Comparison of ENCODE assay signal across 27 mouse cellular contexts in the genomic region with DNA sequence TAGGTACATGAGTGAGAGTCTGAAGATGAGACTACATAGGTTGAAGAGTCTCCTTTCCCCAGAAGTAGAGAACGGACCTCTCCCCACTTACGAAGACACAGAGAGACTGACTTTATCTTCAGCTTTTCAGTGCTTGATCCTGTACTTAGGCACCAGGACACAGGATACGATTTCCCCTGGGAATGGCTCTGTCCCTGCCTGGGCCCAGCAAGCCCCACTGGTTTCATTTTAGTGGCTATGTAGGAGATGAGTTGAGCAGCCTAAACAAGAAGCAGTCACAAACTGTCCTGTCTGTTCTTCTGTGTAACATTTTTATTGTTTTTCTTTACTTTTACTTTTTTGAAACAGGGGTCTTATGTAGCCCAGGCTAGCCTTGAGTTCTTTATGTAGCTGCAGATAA. TPM values are rescaled to one million over a fixed set of nuclear protein-coding genes. Genes with fewer than 3 reads are reported as not detected.
DNase-seq lines count a peak whose midpoint lies in the region; ATAC-seq and TF ChIP-seq lines count a peak whose summit lies in the region.
"Had no signal": no experiment of that assay in that cellular context is flagged by ENCODE, and none has a peak within 500 bp of the region (broad histone marks: within the 10 kb centered on the region; RNA-seq: fewer than 3 reads in every experiment).

No protein-coding gene starts in this region.

- DNase-seq in gastrocnemius, adult 2 months: no peak
- DNase-seq in gastrocnemius, postnatal 10 days: no peak
- DNase-seq in heart, adult 8-10 months (ENCODE audit: low spot score): no peak
- no peak for DNase-seq in heart, adult 9 months (ENCODE audit: low spot score in 2 of 2)
- no peak for DNase-seq in lung, postnatal 0 days (ENCODE audit: low spot score)
- no peak for DNase-seq in lung, postnatal 36 days
- DNase-seq: adrenal gland, adult 8-10 months; adrenal gland, postnatal 25 days; cerebellum, adult 11-12 months; cerebellum, adult 8-10 months; cerebellum, postnatal 10 days; cerebellum, postnatal 36 days; embryo, embryonic 11 days; gastrocnemius, postnatal 14 days; kidney, adult 2 months had no signal

- peak overlapping the region; percentile 96 for H3K27ac ChIP-seq in gastrocnemius, adult 2 months
- H3K27ac ChIP-seq in heart, embryonic 12.5 days (ENCODE audit: poor library complexity, severe bottlenecking): no peak overlapping the region
- 0 out of 2 replicates have a peak overlapping the region, but pooled peaks have one; percentile 17 for H3K27ac ChIP-seq in heart, embryonic 16.5 days (ENCODE audit: low read length)
- no peak overlapping the region for H3K27ac ChIP-seq in lung, postnatal 0 days (ENCODE audit: low read length)
- H3K27ac ChIP-seq: embryonic facial prominence, embryonic 10.5 days; embryonic facial prominence, embryonic 13.5 days; forebrain, embryonic 12.5 days; forebrain, embryonic 15.5 days; hindbrain, embryonic 14.5 days; hindbrain, postnatal 0 days had no signal

- no peak for ATAC-seq in heart, embryonic 12.5 days (ENCODE audit: insufficient number of reproducible peaks, low FRiP score)
- no peak for ATAC-seq in heart, embryonic 16.5 days (replicated peaks; ENCODE audit: extremely low read depth, insufficient read depth, low FRiP score)
- ATAC-seq in lung, postnatal 0 days: no peak
- ATAC-seq: activated CD4-positive, CD25-positive, alpha-beta regulatory T cell, adult 4 months; forebrain, embryonic 15.5 days; hindbrain, postnatal 0 days; inflammation-experienced regulatory T-cells, adult 6 months; intestine, embryonic 16.5 days had no signal

- WGBS in heart, embryonic 12.5 days: 80% methylated on average over 3 of the region's 3 CpGs
- WGBS in heart, embryonic 16.5 days: 79% methylated on average over 3 of the region's 3 CpGs
- WGBS in lung, postnatal 0 days: 74% methylated on average over 3 of the region's 3 CpGs

- intact Hi-C loops in gastrocnemius, adult 2 months (cut with DNase I): no loop called here

- H3K9ac ChIP-seq in heart, embryonic 12.5 days: 0 out of 2 replicates have a peak overlapping the region, but pooled peaks have one; percentile 23
- H3K9ac ChIP-seq in heart, embryonic 16.5 days (ENCODE audit: low read length): 0 out of 2 replicates have a peak overlapping the region, but pooled peaks have one; percentile 25
- no peak overlapping the region for H3K9ac ChIP-seq in lung, postnatal 0 days (replicated peaks; ENCODE audit: low read depth)
- H3K9ac ChIP-seq: embryonic facial prominence, embryonic 13.5 days; forebrain, embryonic 12.5 days; forebrain, embryonic 15.5 days; hindbrain, embryonic 14.5 days had no signal

- peaks cover 38% of the 10 kb centered on the region for H3K36me3 ChIP-seq in heart, embryonic 12.5 days
- peaks cover 11% of the 10 kb centered on the region for H3K36me3 ChIP-seq in heart, embryonic 16.5 days (ENCODE audit: control insufficient read depth, insufficient read depth)
- 0 out of 2 replicates have a peak, but pooled peaks cover 4% of the 10 kb centered on the region for H3K36me3 ChIP-seq in lung, postnatal 0 days (ENCODE audit: insufficient read depth, low read length)
- H3K36me3 ChIP-seq: forebrain, embryonic 15.5 days had no signal

- H3K4me2 ChIP-seq in heart, embryonic 12.5 days: no peak overlapping the region
- no peak overlapping the region; the same call in 1 of the 2 replicates for H3K4me2 ChIP-seq in heart, embryonic 16.5 days (ENCODE audit: low read depth, low read length)
- peak overlapping the region; percentile 88 for H3K4me2 ChIP-seq in lung, postnatal 0 days (replicated peaks; ENCODE audit: low read depth, low read length)
- H3K4me2 ChIP-seq: embryonic facial prominence, embryonic 13.5 days; forebrain, embryonic 12.5 days; forebrain, embryonic 15.5 days; hindbrain, embryonic 14.5 days had no signal

- H3K4me3 ChIP-seq in gastrocnemius, adult 2 months: peak overlapping the region; percentile 92
- H3K4me3 ChIP-seq in heart, embryonic 12.5 days: no peak overlapping the region
- H3K4me3 ChIP-seq in heart, embryonic 16.5 days (ENCODE audit: low read length): no peak overlapping the region
- no peak overlapping the region for H3K4me3 ChIP-seq in lung, postnatal 0 days (ENCODE audit: low read depth, low read length)
- H3K4me3 ChIP-seq: embryonic facial prominence, embryonic 10.5 days; embryonic facial prominence, embryonic 13.5 days; erythroblast, embryonic 14.5 days; forebrain, embryonic 12.5 days; forebrain, embryonic 15.5 days had no signal

- H3K9me3 ChIP-seq in heart, embryonic 12.5 days (replicated peaks): no peaks in the 10 kb centered on the region
- H3K9me3 ChIP-seq in heart, embryonic 16.5 days (replicated peaks; ENCODE audit: control insufficient read depth, low read length): no peaks in the 10 kb centered on the region
- no peaks in the 10 kb centered on the region for H3K9me3 ChIP-seq in lung, postnatal 0 days (ENCODE audit: low read length)
- H3K9me3 ChIP-seq: embryonic facial prominence, embryonic 10.5 days; embryonic facial prominence, embryonic 13.5 days; forebrain, embryonic 12.5 days; forebrain, embryonic 15.5 days had no signal

- TF ChIP-seq EP300 in lung, postnatal 0 days (IDR thresholded peaks at IDR 0.05): no peak

- TF ChIP-seq CTCF in gastrocnemius, adult 2 months (IDR thresholded peaks at IDR 0.05): no peak
- TF ChIP-seq CTCF in lung, postnatal 0 days (IDR thresholded peaks at IDR 0.05): no peak

- peaks cover 87% of the 10 kb centered on the region for H3K4me1 ChIP-seq in heart, embryonic 12.5 days (replicated peaks)
- peaks cover 90% of the 10 kb centered on the region for H3K4me1 ChIP-seq in heart, embryonic 16.5 days (ENCODE audit: control insufficient read depth, insufficient read depth, low read length)
- peaks cover 35% of the 10 kb centered on the region for H3K4me1 ChIP-seq in lung, postnatal 0 days (ENCODE audit: insufficient read depth, low read depth, low read length)

- H3K27me3 ChIP-seq in heart, embryonic 12.5 days (replicated peaks): no peaks in the 10 kb centered on the region
- H3K27me3 ChIP-seq in heart, embryonic 16.5 days (ENCODE audit: control insufficient read depth, insufficient read depth, low read length): no peaks in the 10 kb centered on the region
- H3K27me3 ChIP-seq in lung, postnatal 0 days (replicated peaks; ENCODE audit: insufficient read depth, low read length): no peaks in the 10 kb centered on the region
- H3K27me3 ChIP-seq: embryonic facial prominence, embryonic 13.5 days; forebrain, embryonic 12.5 days; forebrain, embryonic 15.5 days had no signal

RNA-seq across cellular contexts. Expression of a gene that starts 6.3 kb away (rescaled TPM):
- total RNA-seq in gastrocnemius, adult 2 months (2021): 10 to 100 TPM; 31.5 to 41.1 TPM
- 10 to 100 TPM; 34.7 to 35.3 TPM for total RNA-seq in gastrocnemius, postnatal 10 days (2021)
- polyA plus RNA-seq in heart, embryonic 12.5 days (2016; fragmentation: Nextera tagmentation; extraction: Ambion mirVana): 37.8 and 40.8 TPM in 2 replicates
- 10 to 100 TPM; 34.0 to 52.2 (median 36.9) TPM for total RNA-seq in heart, adult 8-10 months (2022)
- polyA plus RNA-seq in heart, embryonic 16.5 days (2015; fragmentation: Nextera tagmentation; extraction: Ambion mirVana): 56.6 and 62.4 TPM in 2 replicates
- polyA plus RNA-seq in lung, postnatal 0 days (2015; fragmentation: Nextera tagmentation; extraction: Ambion mirVana): 56.3 and 61.9 TPM in 2 replicates

RNA-seq across cellular contexts. Expression of a gene that starts 44.7 kb away (rescaled TPM):
- 10 to 100 TPM; 19.8 to 22.9 TPM for total RNA-seq in gastrocnemius, adult 2 months (2021)
- total RNA-seq in gastrocnemius, postnatal 10 days (2021): 10 to 100 TPM; 21.7 to 24.0 TPM
- polyA plus RNA-seq in heart, embryonic 12.5 days (2016; fragmentation: Nextera tagmentation; extraction: Ambion mirVana): 48.2 and 54.3 TPM in 2 replicates
- 10 to 100 TPM; 29.5 to 36.0 (median 32.5) TPM for total RNA-seq in heart, adult 8-10 months (2022)
- polyA plus RNA-seq in heart, embryonic 16.5 days (2015; fragmentation: Nextera tagmentation; extraction: Ambion mirVana): 48.0 and 51.6 TPM in 2 replicates
- polyA plus RNA-seq in lung, postnatal 0 days (2015; fragmentation: Nextera tagmentation; extraction: Ambion mirVana): 38.6 and 41.2 TPM in 2 replicates

Comparison
In these comparisons a context has a peak if more than half of its experiments do, and no peak if none do; other contexts are left out.
1. H3K27ac ChIP-seq: peak in gastrocnemius, adult 2 months (single experiment) and heart, embryonic 16.5 days (single experiment); none in heart, embryonic 12.5 days (single experiment) and lung, postnatal 0 days (single experiment).